Mouse (Mus musculus) CH12.LX (cell line): Measurements from ENCODE around the gene Insig2. TPM values are rescaled to one million over a fixed set of nuclear protein-coding genes. Genes with fewer than 3 reads are reported as not detected.

Experiments used
- DNase-seq: peaks from one replicate; pipeline ENCODE4 v3.0.0-alpha.2; 2013; ENCODE audit errors: extremely low read depth
- H3K27ac ChIP-seq: 2 replicates; pipeline ENCODE4 v1.5.1; 2012; ENCODE audit warnings: low read depth, mild to moderate bottlenecking, control low read depth, moderate library complexity; ENCODE audit not compliant: insufficient read depth
- H3K27me3 ChIP-seq: replicated peaks from 2 replicates; pipeline ENCODE3; 2012; ENCODE audit warnings: inconsistent platforms
- H3K36me3 ChIP-seq, 2 experiments: replicated peaks in 1 of 2; 2 replicates each; pipeline versions ENCODE3 to v1.6.1; 2012; ENCODE audit warnings: inconsistent platforms in 1 of 2, low read length in 1 of 2, mild to moderate bottlenecking in 1 of 2, mixed read lengths in 1 of 2, moderate library complexity in 1 of 2; ENCODE audit not compliant: control insufficient read depth in 1 of 2, insufficient read depth in 1 of 2
- H3K4me1 ChIP-seq, 2 experiments: 2 replicates each; pipeline ENCODE4 v1.6.1; 2012; ENCODE audit warnings: inconsistent platforms in 1 of 2, moderate library complexity in 1 of 2; ENCODE audit not compliant: insufficient read depth in 2 of 2, control insufficient read depth in 1 of 2
- H3K4me2 ChIP-seq: 2 replicates; pipeline ENCODE4 v1.6.1; 2012; ENCODE audit warnings: low read depth, mild to moderate bottlenecking, control low read depth; ENCODE audit not compliant: poor library complexity, insufficient read depth, severe bottlenecking
- H3K4me3 ChIP-seq, 3 experiments: fragments of 150-350 bp in 1 of 3; sonication (generic) in 1 of 3; replicated peaks in 1 of 3; 2 replicates each; pipeline versions ENCODE3 to v1.5.1; 2011 to 2012; ENCODE audit warnings: low read depth in 2 of 3, low read length in 2 of 3, mild to moderate bottlenecking in 2 of 3, moderate library complexity in 2 of 3, control low read depth in 1 of 3, improper control_type of control experiment in 1 of 3, inconsistent platforms in 1 of 3, mixed read lengths in 1 of 3; ENCODE audit not compliant: poor library complexity in 1 of 3
- H3K79me2 ChIP-seq: replicated peaks from 2 replicates; pipeline ENCODE4 v1.6.1; 2012; ENCODE audit warnings: mild to moderate bottlenecking, moderate library complexity; ENCODE audit not compliant: control insufficient read depth, poor library complexity, insufficient read depth, severe bottlenecking; ENCODE audit errors: extremely low read depth
- H3K9ac ChIP-seq: 2 replicates; pipeline ENCODE4 v1.6.1; 2012; ENCODE audit warnings: low read depth, mild to moderate bottlenecking, control low read depth, moderate library complexity; ENCODE audit not compliant: insufficient read depth
- H3K9me3 ChIP-seq: replicated peaks from 2 replicates; pipeline ENCODE3; 2012; ENCODE audit warnings: low read length, inconsistent platforms, mixed read lengths
- BHLHE40 ChIP-seq: IDR thresholded peaks from 2 replicates; pipeline ENCODE4 v1.6.1; 2011; ENCODE audit warnings: mild to moderate bottlenecking, low read depth, low read length, improper control_type of control experiment
- CHD1 ChIP-seq: IDR thresholded peaks from 2 replicates; pipeline ENCODE4 v1.6.1; 2012; ENCODE audit warnings: low read depth, low read length, improper control_type of control experiment, inconsistent platforms
- CHD2 ChIP-seq: IDR thresholded peaks from 2 replicates; pipeline ENCODE4 v1.6.1; 2011; ENCODE audit warnings: low read length, improper control_type of control experiment
- CTCF ChIP-seq, 2 experiments: IDR thresholded peaks in 1 of 2; conservative IDR thresholded peaks in 1 of 2; 2 replicates each; pipeline ENCODE4 v1.5.1; 2011 to 2012; ENCODE audit warnings: low read depth in 2 of 2, low read length in 2 of 2, improper control_type of control experiment in 1 of 2, inconsistent platforms in 1 of 2, mild to moderate bottlenecking in 1 of 2, moderate library complexity in 1 of 2
- ELF1 ChIP-seq: IDR thresholded peaks from 2 replicates; pipeline ENCODE4 v1.6.1; 2014; ENCODE audit warnings: low read depth, mild to moderate bottlenecking, inconsistent platforms, low read length, improper control_type of control experiment
- EP300 ChIP-seq: IDR thresholded peaks from 2 replicates; pipeline ENCODE4 v1.6.1; 2011; ENCODE audit warnings: low read length, improper control_type of control experiment
- GABPA ChIP-seq: IDR thresholded peaks from 2 replicates; pipeline ENCODE4 v1.6.1; 2012; ENCODE audit warnings: low read depth, low read length, improper control_type of control experiment, inconsistent platforms; ENCODE audit not compliant: insufficient replicate concordance
- HCFC1 ChIP-seq: IDR thresholded peaks from 2 replicates; pipeline ENCODE4 v1.6.1; 2012; ENCODE audit warnings: low read depth, mild to moderate bottlenecking, inconsistent platforms, low read length, improper control_type of control experiment
- IRF4 ChIP-seq: IDR thresholded peaks from 2 replicates; pipeline ENCODE4 v1.6.1; 2014; ENCODE audit warnings: low read depth, mild to moderate bottlenecking, inconsistent platforms, low read length, improper control_type of control experiment
- JUN ChIP-seq: IDR thresholded peaks from 2 replicates; pipeline ENCODE4 v1.6.1; 2011; ENCODE audit warnings: low read depth, mild to moderate bottlenecking, low read length, improper control_type of control experiment, moderate library complexity; ENCODE audit not compliant: insufficient read depth
- JUND ChIP-seq: conservative IDR thresholded peaks from 2 replicates; pipeline ENCODE4 v1.6.1; 2011; ENCODE audit warnings: low read depth, low read length, improper control_type of control experiment
- KAT2A ChIP-seq: IDR thresholded peaks from 2 replicates; pipeline ENCODE4 v1.6.1; 2012; ENCODE audit warnings: low read length, improper control_type of control experiment, inconsistent platforms; ENCODE audit not compliant: insufficient replicate concordance
- MAFK ChIP-seq: IDR thresholded peaks from 2 replicates; pipeline ENCODE4 v1.6.1; 2011; ENCODE audit warnings: low read length, improper control_type of control experiment; ENCODE audit not compliant: insufficient replicate concordance
- MAX ChIP-seq: IDR thresholded peaks from 2 replicates; pipeline ENCODE4 v1.6.1; 2011; ENCODE audit warnings: low read length, improper control_type of control experiment
- MAZ ChIP-seq: IDR thresholded peaks from 2 replicates; pipeline ENCODE4 v1.6.1; 2012; ENCODE audit warnings: low read depth, mild to moderate bottlenecking, inconsistent platforms, low read length, improper control_type of control experiment, moderate library complexity
- MEF2A ChIP-seq: IDR thresholded peaks from 2 replicates; pipeline ENCODE4 v1.6.1; 2014; ENCODE audit warnings: low read depth, mild to moderate bottlenecking, inconsistent platforms, low read length, improper control_type of control experiment, borderline replicate concordance
- MXI1 ChIP-seq: IDR thresholded peaks from 2 replicates; pipeline ENCODE4 v1.6.1; 2011; ENCODE audit warnings: mild to moderate bottlenecking, low read depth, low read length, improper control_type of control experiment
- MYC ChIP-seq: IDR thresholded peaks from 2 replicates; pipeline ENCODE4 v1.6.1; 2011; ENCODE audit warnings: low read depth, mild to moderate bottlenecking, improper control_type of control experiment, low read length
- NELFE ChIP-seq: IDR thresholded peaks from 2 replicates; pipeline ENCODE4 v1.6.1; 2011; ENCODE audit warnings: low read depth, low read length, improper control_type of control experiment
- NRF1 ChIP-seq: IDR thresholded peaks from 2 replicates; pipeline ENCODE4 v1.6.1; 2014; ENCODE audit warnings: low read depth, mild to moderate bottlenecking, inconsistent platforms, low read length, improper control_type of control experiment, moderate library complexity
- PAX5 ChIP-seq: IDR thresholded peaks from 2 replicates; pipeline ENCODE4 v1.6.1; 2012; ENCODE audit warnings: low read length, inconsistent platforms, mixed read lengths
- POLR2A ChIP-seq: IDR thresholded peaks from 2 replicates; pipeline ENCODE4 v1.6.1; 2011; ENCODE audit warnings: low read depth, mild to moderate bottlenecking, improper control_type of control experiment, low read length
- POLR2AphosphoS2 ChIP-seq: IDR thresholded peaks from 2 replicates; pipeline ENCODE4 v1.6.1; 2011; ENCODE audit warnings: low read depth, low read length, improper control_type of control experiment
- SIN3A ChIP-seq: IDR thresholded peaks from 2 replicates; pipeline ENCODE4 v1.6.1; 2012; ENCODE audit warnings: low read length, improper control_type of control experiment, inconsistent platforms
- SMC3 ChIP-seq: IDR thresholded peaks from 2 replicates; pipeline ENCODE4 v1.6.1; 2011; ENCODE audit warnings: low read depth, low read length, improper control_type of control experiment
- TBP ChIP-seq: conservative IDR thresholded peaks from 2 replicates; pipeline ENCODE4 v1.6.1; 2011; ENCODE audit warnings: low read depth, low read length, improper control_type of control experiment
- TCF12 ChIP-seq: IDR thresholded peaks from 2 replicates; pipeline ENCODE4 v1.6.1; 2014; ENCODE audit warnings: low read depth, mild to moderate bottlenecking, inconsistent platforms, low read length, improper control_type of control experiment
- UBTF ChIP-seq: IDR thresholded peaks from 2 replicates; pipeline ENCODE4 v1.6.1; 2012; ENCODE audit warnings: low read depth, mild to moderate bottlenecking, inconsistent platforms, low read length, improper control_type of control experiment, moderate library complexity
- USF1 ChIP-seq: IDR thresholded peaks from 2 replicates; pipeline ENCODE4 v1.6.1; 2014; ENCODE audit warnings: low read depth, mild to moderate bottlenecking, inconsistent platforms, low read length, improper control_type of control experiment
- USF2 ChIP-seq: conservative IDR thresholded peaks from 2 replicates; pipeline ENCODE4 v1.6.1; 2011; ENCODE audit warnings: low read depth, low read length, improper control_type of control experiment
- ZMIZ1 ChIP-seq: IDR thresholded peaks from 2 replicates; pipeline ENCODE4 v1.6.1; 2012; ENCODE audit warnings: low read depth, mild to moderate bottlenecking, inconsistent platforms, low read length, improper control_type of control experiment
- dilution Hi-C: fragments of 300-500 bp; cut with MboI; formaldehyde crosslinking; loops from 2 replicates; pipeline ENCODE4 v1.14.3; 2020; ENCODE audit warnings: low sequenced_read_pairs; ENCODE audit not compliant: extremely low pct_unique_long_range_greater_than_20kb, extremely low pct_ligation_motif_present
- in situ Hi-C: fragments of 300-500 bp; cut with MboI; formaldehyde crosslinking; loops from 3 replicates; pipeline ENCODE4 v1.14.3; 2019; ENCODE audit warnings: low sequenced_read_pairs, low pct_ligation_motif_present, low pct_unique_long_range_greater_than_20kb, mixed read lengths
- polyA plus RNA-seq: library from polyadenylated mRNA; unstranded; fragments of >175 nt; gene quantifications from 2 replicates; pipeline ENCODE4 v1.2.1, GENCODE M21; 2012; ENCODE audit warnings: low read depth; ENCODE audit not compliant: insufficient read length
- total RNA-seq, 2 experiments: library from RNA; depleted of rRNA; stranded (reverse); fragments of 300-350 nt in 1 of 2; fragments of >200 nt in 1 of 2; gene quantifications; 2 replicates each; pipeline ENCODE4 v1.2.3; 2012 to 2014

The Insig2 gene
- total and polyA plus RNA-seq, 3 experiments, result 20.1 to 37.7 (median 21.2) TPM

GRCm38 (mm10) chr1:121328193-121328555, 4.2 kb downstream of the Insig2 start:
- Histone ChIP-seq H3K79me2 (peaks cover 33% of the 10 kb centered on the region), H3K9me3 (no peaks in the 10 kb centered on the region), H3K36me3 (peaks cover 0 to 7% of the 10 kb centered on the region in 2 experiments), H3K4me3 (peak overlapping the region; percentile 74 to 91 (median 89)), H3K27me3 (no peaks in the 10 kb centered on the region), H3K4me2 (peak overlapping the region; percentile 88), H3K27ac (peak overlapping the region; percentile 86), H3K9ac (peak overlapping the region; percentile 75), H3K4me1 (peaks cover 10 to 37% of the 10 kb centered on the region in 2 experiments)
- no peak for DNase-seq
- TF ChIP-seq MXI1 (no peak), NELFE (no peak)
- dilution Hi-C loops, result no loop called here
- in situ Hi-C loops, result no loop called here

GRCm38 (mm10) chr1:121327344-121328192, 4.8 kb downstream of the Insig2 start:
- peaks cover 10 to 41% of the 10 kb centered on the region in 2 experiments for H3K4me1 ChIP-seq
- H3K27me3 ChIP-seq, result no peaks in the 10 kb centered on the region
- H3K79me2 ChIP-seq, result peaks cover 36% of the 10 kb centered on the region
- peak overlapping the region; percentile 86 for H3K27ac ChIP-seq
- H3K9ac ChIP-seq, result peak overlapping the region; percentile 75
- H3K36me3 ChIP-seq, result peaks cover 0 to 7% of the 10 kb centered on the region in 2 experiments
- no peaks in the 10 kb centered on the region for H3K9me3 ChIP-seq
- H3K4me3 ChIP-seq, result peak overlapping the region; percentile 74 to 91 (median 89)
- in situ Hi-C loops, result no loop called here
- DNase-seq, result peak; percentile 92
- H3K4me2 ChIP-seq, result peak overlapping the region; percentile 100
- dilution Hi-C loops, result no loop called here
- TF ChIP-seq PAX5 (no peak), KAT2A (peak; percentile 61; the same call in 1 of the 2 replicates), JUN (no peak), CHD2 (no peak), HCFC1 (peak; percentile 77), POLR2AphosphoS2 (peak; percentile 36; the same call in 1 of the 2 replicates), GABPA (no peak), TCF12 (peak; percentile 94), UBTF (peak; percentile 1; the same call in 1 of the 2 replicates), EP300 (no peak), MAZ (peak; percentile 75), POLR2A (peak; percentile 92), USF2 (no peak), CTCF (conservative IDR thresholded peaks at IDR 0.05 in 1 of 2, IDR thresholded peaks at IDR 0.05 in 1 of 2; ENCODE audit: low read depth in 2 of 2, low read length in 2 of 2) (no peak), JUND (no peak), MYC (no peak), MXI1 (peak; percentile 17; the same call in 1 of the 2 replicates), BHLHE40 (peak; percentile 73; the same call in 1 of the 2 replicates), NRF1 (peak; percentile 91), SMC3 (no peak), ELF1 (peak; percentile 91), USF1 (no peak), MEF2A (no peak), CHD1 (no peak), ZMIZ1 (peak; percentile 71), MAFK (no peak), MAX (no peak; the same call in 1 of the 2 replicates), TBP (peak; percentile 86), IRF4 (peak; percentile 38), SIN3A (peak; percentile 56), NELFE (peak; percentile 80)
